Mouse (Mus musculus) heart, embryonic 10.5 days (tissue): ENCODE data around the gene Fermt3. TPM values are rescaled to one million over a fixed set of nuclear protein-coding genes. Genes with fewer than 3 reads are reported as not detected.

Source experiments
- DNase-seq: peaks from one replicate; pipeline ENCODE4 v3.0.0-alpha.2; 2017; ENCODE audit warnings: low spot score
- H3K27ac ChIP-seq: fragments of 300-500 bp; sonication (generic); 2 replicates; pipeline ENCODE4 v1.5.1; 2016; ENCODE audit warnings: mild to moderate bottlenecking
- H3K27me3 ChIP-seq: fragments of 300-500 bp; sonication (generic); 2 replicates; pipeline ENCODE4 v1.6.1; 2016; ENCODE audit warnings: mild to moderate bottlenecking; ENCODE audit not compliant: poor library complexity, insufficient read depth, severe bottlenecking
- H3K36me3 ChIP-seq: fragments of 300-500 bp; sonication (generic); 2 replicates; pipeline ENCODE4 v1.6.1; 2016; ENCODE audit warnings: mild to moderate bottlenecking, moderate library complexity
- H3K4me1 ChIP-seq: fragments of 300-500 bp; sonication (generic); 2 replicates; pipeline ENCODE4 v1.6.1; 2016; ENCODE audit warnings: mild to moderate bottlenecking
- H3K4me3 ChIP-seq: fragments of 300-500 bp; sonication (generic); 2 replicates; pipeline ENCODE4 v1.5.1; 2016; ENCODE audit warnings: mild to moderate bottlenecking, moderate library complexity
- H3K9me3 ChIP-seq: fragments of 300-500 bp; sonication (generic); 2 replicates; pipeline ENCODE4 v1.6.1; 2016; ENCODE audit warnings: mild to moderate bottlenecking, moderate library complexity
- WGBS: fragments of 180-500 bp; shearing (Covaris S2); methylation state at CpG from one replicate; pipeline ENCODE4 v1.1.7; 2016; 5-methylcytosine and 5-hydroxymethylcytosine counted together
- polyA plus RNA-seq: library from polyadenylated mRNA; unstranded; fragments of >200 nt; fragmentation: Nextera tagmentation; extraction: Ambion mirVana; gene quantifications from 2 replicates; pipeline ENCODE4 v1.2.1, GENCODE M21; 2016

The Fermt3 gene
- polyA plus RNA-seq, 1 experiment from 2014 or later = 22.7 TPM

- peak overlapping the region; percentile 47 for H3K27ac ChIP-seq
- H3K27me3 ChIP-seq = no peaks in the 10 kb centered on the region
- H3K9me3 ChIP-seq = no peaks in the 10 kb centered on the region
- H3K4me3 ChIP-seq = peak overlapping the region; percentile 16; the same call in 1 of the 2 replicates
- H3K36me3 ChIP-seq = peaks cover 75% of the 10 kb centered on the region
- H3K4me1 ChIP-seq = peaks cover 26% of the 10 kb centered on the region
- no peak for DNase-seq
- 61% methylated on average over 12 of the region's 12 CpGs for WGBS
These were observed 1.5 kb downstream of the Fermt3 start for GRCm38 (mm10) chr19:7017541-7018457.

- WGBS = 87% methylated on average over 20 of the region's 20 CpGs
- no peaks in the 10 kb centered on the region for H3K9me3 ChIP-seq
- no peak for DNase-seq
- no peaks in the 10 kb centered on the region for H3K27me3 ChIP-seq
- H3K4me1 ChIP-seq = peaks cover 24% of the 10 kb centered on the region
- no peak overlapping the region for H3K4me3 ChIP-seq
- peaks cover 44% of the 10 kb centered on the region for H3K36me3 ChIP-seq
- no peak overlapping the region for H3K27ac ChIP-seq
These were observed 4.7 kb downstream of the Fermt3 start for GRCm38 (mm10) chr19:7014481-7015135.

- H3K4me3 ChIP-seq = no peak overlapping the region
- H3K27ac ChIP-seq = no peak overlapping the region
- DNase-seq = no peak
- H3K27me3 ChIP-seq = no peaks in the 10 kb centered on the region
- WGBS = 90% methylated on average over 9 of the region's 9 CpGs
- H3K9me3 ChIP-seq = no peaks in the 10 kb centered on the region
- peaks cover 18% of the 10 kb centered on the region for H3K4me1 ChIP-seq
- H3K36me3 ChIP-seq = peaks cover 37% of the 10 kb centered on the region
These were observed 5.3 kb downstream of the Fermt3 start for GRCm38 (mm10) chr19:7013984-7014383.

DNA sequence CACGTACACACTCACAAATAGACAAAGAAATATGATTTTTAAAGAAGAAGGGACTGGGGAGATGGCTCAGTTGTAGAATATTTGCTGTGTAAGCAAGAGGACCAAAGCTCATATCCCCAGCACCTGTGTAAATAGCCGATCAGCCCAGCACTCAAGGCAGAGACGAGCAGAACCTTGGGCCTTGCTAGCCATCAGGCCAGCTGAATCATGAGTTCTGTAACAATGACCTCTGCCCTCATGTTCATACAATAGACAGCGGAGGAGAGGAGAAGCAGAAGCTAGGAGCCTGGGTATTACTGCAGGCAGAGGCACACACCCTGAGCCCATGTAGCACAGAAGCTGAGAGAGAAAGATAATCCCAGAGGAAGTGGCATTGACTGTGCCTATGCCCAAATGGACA lies 6.8 kb downstream of the Fermt3 start:
- Histone ChIP-seq H3K27ac (no peak overlapping the region), H3K4me1 (peaks cover 3% of the 10 kb centered on the region; the same call in 1 of the 2 replicates), H3K9me3 (no peaks in the 10 kb centered on the region), H3K36me3 (peaks cover 22% of the 10 kb centered on the region), H3K27me3 (no peaks in the 10 kb centered on the region), H3K4me3 (no peak overlapping the region)
- 84% methylated on average over 4 of the region's 4 CpGs for WGBS
- DNase-seq = no peak

GRCm38 (mm10) chr19:7006892-7007593 lies 12.2 kb downstream of the Fermt3 start:
- no peak for DNase-seq
- no peaks in the 10 kb centered on the region for H3K4me1 ChIP-seq
- H3K9me3 ChIP-seq = no peaks in the 10 kb centered on the region
- WGBS = 86% methylated on average over 9 of the region's 9 CpGs
- H3K4me3 ChIP-seq = no peak overlapping the region
- no peak overlapping the region for H3K27ac ChIP-seq
- no peaks in the 10 kb centered on the region for H3K27me3 ChIP-seq
- H3K36me3 ChIP-seq = peaks cover 4% of the 10 kb centered on the region; the same call in 1 of the 2 replicates

GRCm38 (mm10) chr19:6999360-7000063 lies 19.8 kb downstream of the Fermt3 start:
- WGBS = 93% methylated on average over 19 of the region's 19 CpGs
- peaks cover 33% of the 10 kb centered on the region for H3K4me1 ChIP-seq
- no peaks in the 10 kb centered on the region for H3K9me3 ChIP-seq
- H3K27me3 ChIP-seq = no peaks in the 10 kb centered on the region
- no peak overlapping the region for H3K4me3 ChIP-seq
- DNase-seq = no peak
- peaks cover 34% of the 10 kb centered on the region for H3K36me3 ChIP-seq
- H3K27ac ChIP-seq = no peak overlapping the region

DNA sequence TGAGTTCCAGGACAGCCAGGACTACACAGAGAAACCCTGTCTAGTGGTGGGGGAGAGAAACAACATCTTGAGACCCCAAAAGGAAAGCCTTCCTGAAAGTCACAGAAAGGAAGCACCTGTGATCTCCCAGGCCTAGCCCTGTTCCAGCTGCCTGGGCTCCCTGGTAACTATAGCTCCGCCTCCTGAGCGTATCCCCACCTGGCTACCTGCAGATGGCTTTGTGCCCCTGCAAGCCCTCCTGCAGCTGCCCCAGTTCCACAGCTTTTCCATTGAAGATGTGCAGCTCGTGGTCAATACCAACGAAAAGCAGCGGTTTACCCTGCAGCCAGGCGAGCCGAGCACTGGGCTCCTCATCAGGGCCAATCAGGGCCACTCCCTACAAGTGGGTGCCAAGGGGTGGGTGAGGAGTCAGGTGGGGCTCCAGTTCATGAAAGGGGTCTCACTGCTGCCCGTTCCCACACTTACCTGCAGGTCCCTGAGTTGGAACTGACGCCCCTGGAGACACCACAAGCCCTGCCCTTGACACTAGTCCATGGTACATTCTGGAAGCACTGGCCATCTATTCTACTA lies 21.5 kb downstream of the Fermt3 start:
- H3K9me3 ChIP-seq = no peaks in the 10 kb centered on the region
- 75% methylated on average over 9 of the region's 9 CpGs for WGBS
- peaks cover 46% of the 10 kb centered on the region for H3K4me1 ChIP-seq
- peaks cover 34% of the 10 kb centered on the region for H3K36me3 ChIP-seq
- DNase-seq = no peak
- H3K27me3 ChIP-seq = no peaks in the 10 kb centered on the region
- no peak overlapping the region for H3K4me3 ChIP-seq
- H3K27ac ChIP-seq = no peak overlapping the region

- H3K27ac ChIP-seq = peak within 1 kb of the TSS; percentile 89
- peak within 1 kb of the TSS; percentile 73 for H3K4me3 ChIP-seq
- DNase-seq = peak; percentile 96
- H3K9me3 ChIP-seq = no peaks in the 10 kb centered on the region
- H3K36me3 ChIP-seq = peaks cover 29% of the 10 kb centered on the region
- H3K27me3 ChIP-seq = no peaks in the 10 kb centered on the region
- WGBS = under 1% methylated on average over 24 of the region's 24 CpGs
- peaks cover 58% of the 10 kb centered on the region for H3K4me1 ChIP-seq
These were observed 23.3 kb downstream of the Fermt3 start, which contains the start of the genes Nudt22 and Trpt1 for GRCm38 (mm10) chr19:6996006-6996405. Gene Nudt22, minus strand, starts transcription at chr19:6996117. Gene Trpt1, plus strand, starts transcription at chr19:6996131.

DNA sequence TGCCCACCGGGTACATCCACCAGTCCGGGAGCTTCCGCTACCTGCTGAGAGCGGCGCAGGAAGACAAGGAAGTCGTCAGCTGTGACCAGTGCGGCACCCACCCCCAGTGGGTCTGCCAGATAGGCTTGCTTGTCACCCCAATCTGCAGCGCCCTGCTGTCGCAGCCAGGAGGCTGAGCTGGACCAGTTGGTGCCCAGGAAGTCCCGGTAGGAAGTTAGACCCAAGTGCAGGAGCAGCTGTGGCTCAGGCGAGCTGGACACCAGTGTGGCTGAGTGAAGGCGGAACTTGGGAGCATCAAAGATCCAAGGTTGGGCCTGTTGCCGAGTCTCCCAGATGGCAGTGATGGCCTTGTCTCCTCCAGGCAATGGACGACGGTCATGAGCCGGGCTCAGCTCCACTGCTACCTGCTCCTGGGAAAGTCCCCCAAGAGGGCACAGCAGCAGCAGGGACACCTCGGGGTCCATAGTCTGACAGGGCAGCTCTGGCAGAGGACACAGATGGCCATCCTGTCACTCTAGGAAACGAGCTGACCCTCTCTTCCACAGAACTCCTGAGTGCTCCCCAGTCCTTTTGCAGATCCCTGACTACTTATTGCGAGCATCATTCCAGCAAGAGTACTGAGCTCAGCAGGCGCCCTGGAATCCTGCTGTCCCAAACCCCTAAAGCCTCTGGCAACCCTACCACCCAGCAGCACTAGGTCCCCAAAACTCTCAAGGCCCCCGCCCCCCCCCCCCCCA lies 23.8 kb downstream of the Fermt3 start:
- WGBS = 51% methylated on average over 20 of the region's 21 CpGs
- Histone ChIP-seq H3K4me1 (peaks cover 58% of the 10 kb centered on the region), H3K9me3 (no peaks in the 10 kb centered on the region), H3K4me3 (peak overlapping the region; percentile 73), H3K27me3 (no peaks in the 10 kb centered on the region), H3K27ac (peak overlapping the region; percentile 89), H3K36me3 (peaks cover 27% of the 10 kb centered on the region)
- DNase-seq = no peak

DNA sequence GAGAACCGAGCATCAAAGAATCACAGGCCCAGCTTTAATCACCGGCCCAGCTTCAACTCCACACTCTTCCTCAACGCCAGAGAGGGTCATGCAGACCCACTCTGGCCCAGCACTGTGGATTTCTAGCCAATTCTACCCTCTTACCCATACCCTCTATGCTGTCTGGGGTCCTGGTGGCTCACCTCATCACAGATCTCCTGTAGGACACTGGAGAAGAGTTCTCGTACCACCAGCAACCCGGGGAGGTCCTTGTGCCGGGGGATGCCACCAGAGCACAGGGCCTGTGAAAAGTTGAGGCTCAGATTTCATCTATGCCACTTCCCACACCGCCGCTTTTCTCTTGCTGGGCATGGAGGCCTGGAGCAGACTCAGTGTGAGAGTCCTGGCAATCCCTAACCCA lies 24.8 kb downstream of the Fermt3 start:
- Histone ChIP-seq H3K27me3 (no peaks in the 10 kb centered on the region), H3K27ac (0 out of 2 replicates have a peak overlapping the region, but pooled peaks have one; percentile 89), H3K36me3 (peaks cover 19% of the 10 kb centered on the region), H3K4me1 (peaks cover 58% of the 10 kb centered on the region), H3K4me3 (peak overlapping the region; percentile 73), H3K9me3 (no peaks in the 10 kb centered on the region)
- DNase-seq = no peak
- WGBS = 86% methylated on average over 8 of the region's 8 CpGs

- Histone ChIP-seq H3K36me3 (peaks cover 18% of the 10 kb centered on the region), H3K4me1 (peaks cover 58% of the 10 kb centered on the region), H3K27ac (no peak overlapping the region), H3K27me3 (no peaks in the 10 kb centered on the region), H3K4me3 (no peak overlapping the region), H3K9me3 (no peaks in the 10 kb centered on the region)
- WGBS = 88% methylated on average over 8 of the region's 8 CpGs
- no peak for DNase-seq
These were observed 25.3 kb downstream of the Fermt3 start for GRCm38 (mm10) chr19:6994002-6994401.
